Mouse (Mus musculus): ENCODE measurements around the gene Fetub.

The Fetub gene

DNA sequence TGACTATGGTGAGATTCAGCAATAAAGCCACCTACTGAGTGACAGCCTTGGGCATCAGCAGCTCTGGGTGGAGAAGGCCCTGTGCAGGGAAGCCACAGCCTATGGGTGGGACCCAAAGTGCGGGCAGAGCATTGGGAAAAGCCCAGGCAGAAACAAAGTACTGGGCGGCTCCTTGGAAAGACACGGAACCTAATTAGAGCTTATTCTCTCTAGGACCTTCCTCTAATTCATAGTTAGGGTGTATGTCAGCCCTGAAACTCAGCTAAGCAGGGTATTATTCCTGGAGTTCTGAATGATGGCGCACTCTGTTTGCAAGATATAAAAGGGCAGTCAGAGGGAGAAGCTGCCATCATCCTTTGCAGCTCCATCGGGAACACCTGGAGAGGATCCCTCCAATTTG, at the start of gene Fetub:
Fetub (plus strand) TSS at position 301 of the 400 bp plus-strand sequence.
- DNase-seq = no peak

DNA sequence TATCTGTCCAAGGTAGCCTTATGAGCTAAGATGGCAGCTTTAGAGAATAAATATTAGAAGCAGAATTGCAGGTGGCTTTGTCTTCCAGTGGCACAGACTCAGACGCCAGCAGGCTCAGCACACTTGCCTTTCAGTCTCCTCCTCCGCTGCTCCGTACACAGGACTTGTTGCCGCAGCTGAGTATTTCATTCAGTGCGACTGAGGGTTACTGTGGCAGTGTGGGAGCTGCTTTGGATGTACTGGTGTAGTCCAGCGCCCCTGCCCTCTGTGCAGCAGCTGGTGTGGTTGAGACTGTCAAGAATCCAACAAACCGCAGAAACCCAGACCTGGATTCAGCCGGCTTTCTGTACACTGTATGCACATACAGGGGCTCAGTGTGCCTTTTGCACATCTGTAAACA, 45.7 kb upstream of the Fetub start:
- no peak for DNase-seq

DNA sequence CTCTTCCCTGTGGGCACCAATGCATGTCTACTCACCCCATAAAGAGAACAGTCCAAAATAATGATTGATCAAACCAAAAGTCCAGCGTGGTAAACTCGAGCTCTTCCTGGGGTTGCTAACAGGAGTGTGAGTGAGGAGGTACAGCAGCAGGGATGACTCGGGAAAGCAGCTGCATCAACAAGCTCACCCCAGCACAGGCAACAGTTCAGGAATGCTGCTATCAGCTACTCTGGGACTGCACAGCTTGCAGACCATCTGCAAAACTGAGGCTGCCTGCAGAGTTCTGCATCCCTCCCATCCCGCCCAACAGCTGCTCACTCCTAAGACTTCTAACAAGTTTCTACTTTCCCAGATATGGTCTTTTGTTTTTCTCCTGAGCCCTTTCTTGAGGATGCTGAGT, 44.8 kb upstream of the Fetub start:
- DNase-seq = no peak

DNA sequence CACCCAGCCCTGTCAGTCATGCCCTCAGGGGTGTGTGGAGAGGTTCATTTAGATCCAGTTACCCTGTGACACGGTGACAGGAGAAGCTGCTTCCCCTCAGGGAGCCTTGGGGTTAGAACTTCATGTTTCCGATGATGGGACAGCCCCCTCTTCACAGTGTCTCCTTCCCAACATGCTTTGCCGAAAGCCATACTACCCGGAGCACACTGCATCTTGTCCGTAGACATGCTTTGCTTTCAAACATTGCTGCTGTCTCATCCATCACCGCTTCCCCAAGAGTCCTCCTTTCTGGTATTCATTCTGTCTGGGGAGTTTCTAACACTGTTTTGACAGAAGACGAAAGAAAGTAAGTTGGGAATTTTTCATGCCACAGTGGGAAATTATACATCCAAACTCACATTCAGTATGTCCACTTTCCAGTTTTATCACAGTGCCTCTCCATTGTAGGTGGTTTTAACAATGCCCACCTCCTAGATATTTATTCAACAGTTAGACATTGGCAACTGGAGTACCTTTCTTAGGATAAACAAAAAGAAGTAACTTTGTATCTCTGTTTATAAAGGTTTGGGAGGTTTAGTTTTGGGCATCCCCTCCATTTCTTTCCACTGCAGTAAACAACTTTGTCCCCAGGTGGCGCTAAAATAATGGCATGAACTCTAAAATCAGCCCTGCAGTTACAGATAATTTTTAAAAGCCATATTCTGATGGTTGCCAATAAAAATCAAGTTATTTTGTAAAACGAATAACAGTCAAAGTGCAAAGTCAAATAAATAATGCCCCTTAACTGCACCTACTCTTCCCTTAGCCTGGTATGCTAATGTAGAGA, 41.7 kb upstream of the Fetub start:
- DNase-seq = peak; percentile 24

DNA sequence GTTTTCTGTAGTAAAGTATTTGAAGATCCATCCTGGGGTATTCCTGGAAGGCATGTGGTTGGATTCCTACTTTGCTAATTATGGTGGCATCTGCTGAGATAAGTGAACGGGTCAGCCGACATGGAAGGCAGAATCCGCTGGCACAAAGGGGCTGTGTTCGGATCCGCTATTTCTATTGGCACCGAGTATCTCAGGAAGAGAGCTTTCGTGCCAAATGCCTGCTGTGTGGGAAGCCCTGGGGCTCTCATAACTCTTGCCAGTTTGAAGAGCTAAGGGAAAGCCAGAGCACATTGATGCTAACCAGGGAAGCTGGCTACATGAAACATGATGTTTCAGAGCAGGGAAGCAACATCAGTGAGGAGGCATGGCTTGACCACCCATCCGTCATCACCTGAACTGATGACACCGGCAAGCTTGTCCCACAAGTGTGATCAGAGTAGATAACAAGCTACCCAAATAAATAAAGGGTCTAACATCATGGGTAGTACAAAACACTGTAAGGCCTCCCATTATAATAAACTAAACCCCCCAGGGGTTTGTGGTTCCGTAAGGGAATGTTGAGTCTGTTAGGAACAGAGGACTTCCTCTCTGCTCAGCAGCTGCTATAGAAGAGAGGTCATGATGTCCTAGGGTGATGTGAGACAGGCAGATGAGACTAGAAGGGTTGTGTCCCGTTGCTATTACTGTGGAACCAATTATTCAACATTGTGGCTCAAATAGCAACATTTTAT, 40.3 kb upstream of the Fetub start:
- no peak for DNase-seq

DNA sequence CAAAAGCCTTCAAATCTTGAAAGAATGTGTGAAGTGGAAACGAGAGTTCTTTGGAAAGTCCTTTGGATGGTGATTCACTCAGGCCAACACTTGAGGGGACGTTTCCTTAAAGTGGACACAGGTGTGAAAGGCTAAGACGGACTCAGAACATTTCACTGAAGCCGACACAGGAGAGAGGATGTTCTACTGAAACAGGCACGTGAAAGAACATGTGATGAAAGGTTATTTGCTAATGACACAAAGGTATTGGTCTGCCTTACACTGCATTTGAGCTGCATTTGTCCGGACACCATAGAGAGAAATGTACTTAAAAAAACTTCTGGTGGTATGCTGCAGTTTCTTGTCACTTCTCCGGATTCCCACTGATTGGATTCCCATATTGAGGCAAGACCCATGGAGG, 39.4 kb upstream of the Fetub start:
- DNase-seq = no peak

DNA sequence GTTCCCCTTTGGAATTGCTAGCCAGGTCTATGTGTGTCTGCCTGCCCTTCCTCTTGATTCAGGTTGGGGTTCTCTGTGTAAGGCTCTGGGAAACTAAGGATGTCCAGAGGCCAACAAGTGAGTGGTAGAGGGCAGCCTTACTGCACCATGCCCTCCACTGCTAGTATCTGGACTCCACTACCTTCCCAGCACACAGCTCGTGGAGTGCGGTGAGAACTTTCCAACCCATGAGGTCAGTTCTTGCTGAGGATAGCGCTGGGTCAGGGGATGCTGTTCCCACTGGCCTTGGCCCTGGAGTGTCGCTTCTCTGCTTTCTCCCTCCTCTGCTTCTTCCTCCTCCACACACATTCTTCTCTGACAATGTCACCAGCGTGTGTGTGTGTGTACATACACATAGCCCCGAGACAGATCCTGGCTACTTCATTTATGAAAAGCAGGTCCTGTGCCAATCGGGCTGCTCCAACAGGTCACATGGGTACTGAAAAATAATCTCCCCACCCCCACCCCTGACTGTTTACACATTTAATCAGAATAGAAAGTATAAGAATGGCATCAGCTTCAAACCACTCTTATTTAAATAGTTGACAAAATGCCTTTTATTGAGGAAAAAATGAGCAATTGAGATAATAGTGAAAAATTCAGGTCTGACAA, 38.1 kb upstream of the Fetub start:
- no peak for DNase-seq

DNA sequence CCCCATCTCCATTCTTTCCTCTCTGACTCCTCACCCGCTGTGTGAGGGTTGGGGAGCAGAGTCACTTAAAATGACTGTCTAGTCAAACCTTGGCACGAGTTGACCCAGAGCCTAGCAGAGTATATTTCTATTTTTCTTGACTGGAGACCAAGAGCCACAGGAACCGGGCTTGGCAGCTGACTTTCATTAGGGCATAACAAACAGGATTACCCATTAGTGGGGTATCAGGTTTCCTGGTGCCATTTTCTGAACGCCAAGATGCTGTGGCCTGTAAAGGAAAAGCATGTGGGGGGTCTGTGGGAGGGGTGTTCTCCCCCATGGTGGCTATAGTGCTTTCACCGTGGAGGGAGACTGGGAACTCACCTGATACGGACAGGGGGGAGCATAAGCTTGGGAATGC, 37.2 kb upstream of the Fetub start:
- no peak for DNase-seq

DNA sequence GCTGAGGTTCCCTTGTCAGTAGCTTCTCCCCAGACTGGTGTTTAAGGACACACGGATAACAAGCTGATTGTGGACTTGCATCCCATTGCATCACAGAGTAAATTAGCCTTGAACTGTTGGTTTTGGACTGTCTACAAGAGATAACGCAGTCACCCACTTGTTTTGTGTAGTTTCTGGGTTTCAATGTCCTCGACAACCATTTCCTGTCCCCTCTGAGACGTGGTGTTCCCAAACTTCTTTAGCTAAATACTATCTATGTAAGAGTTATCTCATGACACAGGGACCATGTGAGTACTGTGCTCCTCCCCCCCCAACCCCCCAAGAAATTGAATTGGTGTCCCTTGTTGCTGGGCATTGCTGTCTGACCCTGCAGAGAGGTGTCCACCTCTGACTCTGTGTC, 36.6 kb upstream of the Fetub start:
- DNase-seq = no peak

DNA sequence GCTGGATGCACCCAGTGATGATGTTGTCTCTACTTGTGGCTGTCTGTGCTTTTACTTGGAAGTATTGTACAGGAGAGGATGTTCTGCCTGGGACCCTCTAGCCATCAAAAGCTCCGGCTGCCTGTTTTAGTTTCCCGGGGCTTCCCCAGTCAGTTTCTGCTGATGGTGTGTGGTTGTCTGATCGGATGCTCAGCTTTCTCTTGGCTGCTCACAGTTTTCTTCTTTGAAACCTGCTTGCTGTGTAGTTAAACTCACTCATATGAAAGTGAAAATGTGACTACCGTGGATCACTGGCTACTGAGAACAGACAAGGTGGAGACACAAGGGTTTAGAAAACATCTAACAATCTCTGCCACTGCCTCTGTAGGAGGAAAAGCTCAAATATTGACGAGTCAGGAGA, 34.7 kb upstream of the Fetub start:
- no peak for DNase-seq

DNA sequence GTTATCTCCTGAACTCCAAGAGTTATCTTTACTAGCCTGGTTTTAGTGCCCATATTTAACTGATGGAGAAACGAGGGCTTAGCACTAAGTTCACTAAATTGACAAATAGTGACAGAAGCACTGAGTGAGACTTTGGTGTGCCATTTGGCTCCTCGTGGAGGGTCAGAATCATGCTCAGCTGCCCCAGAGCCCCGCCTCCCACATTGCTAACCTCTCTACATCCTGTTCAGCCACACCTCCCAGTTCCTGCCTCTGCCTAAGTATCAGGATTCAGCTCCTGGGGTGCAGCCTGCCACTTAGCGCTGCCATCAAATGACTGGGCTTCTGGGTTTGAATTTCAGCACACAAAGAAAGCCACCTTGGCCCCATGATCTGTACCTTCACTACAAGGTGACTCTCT, 32.8 kb upstream of the Fetub start:
- DNase-seq = no peak

DNA sequence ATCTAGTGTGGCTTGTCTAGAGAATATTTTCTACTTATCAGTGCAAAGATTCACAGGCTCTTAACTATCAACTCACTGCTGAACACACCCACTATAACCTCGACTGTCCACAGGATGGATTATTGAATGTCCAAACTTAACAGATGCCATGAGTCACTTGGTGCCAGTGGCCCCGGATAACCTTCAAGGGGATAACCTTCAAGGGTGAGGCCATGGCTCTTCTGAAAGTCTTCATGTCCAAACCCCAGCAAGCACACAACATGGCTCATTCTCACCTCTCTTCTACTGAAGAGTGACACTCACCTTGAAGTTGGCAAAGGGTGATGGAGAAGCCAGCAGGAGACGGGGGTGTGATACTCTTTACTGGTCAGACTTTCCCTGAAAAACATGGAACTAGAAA, 31.4 kb upstream of the Fetub start:
- DNase-seq = no peak

DNA sequence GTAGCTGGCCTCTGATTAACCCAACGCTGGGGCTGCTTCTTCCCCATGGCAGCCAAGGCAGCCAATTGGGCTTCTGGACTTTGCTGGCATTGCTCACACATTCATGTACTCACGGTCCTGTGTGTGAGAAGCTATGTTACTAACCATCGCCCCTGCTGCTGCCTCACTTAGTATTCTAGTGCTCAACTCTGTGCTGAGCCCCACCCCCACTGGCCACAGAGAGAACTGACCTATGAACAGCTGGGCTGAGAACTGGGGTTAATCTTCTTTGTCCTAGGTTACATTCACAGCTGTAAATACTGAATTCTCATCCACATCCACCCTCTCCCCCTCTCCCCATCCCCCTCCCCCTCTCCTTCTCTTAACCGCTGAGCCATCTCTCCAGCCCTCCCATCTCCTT, 29.3 kb upstream of the Fetub start:
- no peak for DNase-seq

DNA sequence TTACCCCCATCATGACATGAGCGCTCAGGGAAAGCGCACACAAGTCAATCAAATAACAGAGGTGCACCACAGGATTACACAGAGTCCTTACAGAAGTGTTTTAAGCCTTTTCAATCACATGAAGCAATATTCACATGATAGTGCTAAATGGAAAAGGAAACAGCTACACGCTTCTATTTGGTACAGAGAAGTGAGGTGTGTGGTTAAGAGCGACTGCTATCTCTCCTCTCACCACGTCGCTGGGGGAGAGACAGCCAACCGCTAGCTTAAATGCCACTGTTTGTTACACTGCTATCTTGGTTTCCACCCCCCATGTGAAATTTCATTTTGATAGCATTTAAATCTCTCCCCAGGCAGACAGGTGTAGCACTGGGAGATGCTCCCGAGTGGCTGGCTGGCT, 28.4 kb upstream of the Fetub start:
- DNase-seq = no peak

DNA sequence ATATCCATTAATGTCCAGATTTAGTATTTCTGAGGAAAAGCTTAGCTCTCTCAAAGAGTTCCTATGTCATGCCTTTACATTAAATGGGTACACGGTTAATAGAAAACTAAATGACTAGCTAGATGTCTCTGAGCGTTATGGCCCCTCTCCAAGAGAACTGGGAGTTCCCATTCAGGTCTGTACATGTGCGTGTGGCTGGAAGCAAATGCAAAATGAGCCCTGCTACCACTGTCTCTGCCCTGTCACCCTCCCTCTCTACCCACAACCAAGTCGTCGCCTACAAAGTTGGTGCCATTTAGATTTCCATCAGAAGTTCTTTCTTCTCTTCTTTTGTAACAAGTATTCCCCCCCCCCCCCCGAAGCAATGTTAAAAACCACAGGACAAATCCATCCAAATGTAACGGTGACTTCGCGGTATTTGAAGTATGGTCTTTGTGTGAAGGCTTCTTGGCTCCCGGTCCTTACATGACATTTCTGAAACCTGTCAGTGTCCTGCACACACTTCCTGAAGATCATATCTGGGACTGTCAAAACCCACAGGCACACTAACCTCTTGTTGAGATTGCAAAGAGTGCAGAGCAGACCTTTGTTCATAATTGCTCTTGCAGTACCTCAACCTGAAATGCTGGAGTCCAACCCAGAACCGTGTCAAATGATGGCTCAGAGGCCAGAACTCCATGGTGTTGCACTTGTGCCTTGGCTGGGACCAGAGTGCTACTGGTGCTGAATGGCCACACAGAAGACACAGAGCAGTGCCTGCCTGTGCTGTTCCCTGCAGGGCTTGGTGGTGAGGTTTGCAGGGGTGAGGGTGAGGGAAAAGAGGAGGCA, 27.2 kb upstream of the Fetub start, which contains the start of gene Ahsg:
Ahsg (plus strand) TSS at position 595 of the 828 bp plus-strand sequence.
- no peak for DNase-seq

DNA sequence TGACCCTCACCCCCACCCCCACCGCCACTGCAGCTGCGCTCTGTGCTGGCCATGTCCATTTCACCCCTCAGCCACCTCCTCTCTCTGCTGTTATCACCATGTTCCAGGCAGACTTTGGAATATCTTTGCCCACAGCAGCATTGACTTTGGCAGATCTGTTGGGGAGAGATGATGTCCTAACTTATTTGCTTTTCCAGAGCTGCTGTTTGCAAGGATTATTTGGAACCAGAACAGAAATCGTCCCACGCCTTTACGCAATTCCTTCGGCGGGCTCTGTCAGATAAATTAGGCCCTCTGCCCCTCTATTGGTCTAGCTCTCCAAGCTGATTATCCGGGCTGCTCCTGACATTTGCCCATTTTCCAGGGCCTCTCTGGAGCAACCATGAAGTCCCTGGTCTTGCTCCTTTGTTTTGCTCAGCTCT, 26.4 kb upstream of the Fetub start:
- no peak for DNase-seq

DNA sequence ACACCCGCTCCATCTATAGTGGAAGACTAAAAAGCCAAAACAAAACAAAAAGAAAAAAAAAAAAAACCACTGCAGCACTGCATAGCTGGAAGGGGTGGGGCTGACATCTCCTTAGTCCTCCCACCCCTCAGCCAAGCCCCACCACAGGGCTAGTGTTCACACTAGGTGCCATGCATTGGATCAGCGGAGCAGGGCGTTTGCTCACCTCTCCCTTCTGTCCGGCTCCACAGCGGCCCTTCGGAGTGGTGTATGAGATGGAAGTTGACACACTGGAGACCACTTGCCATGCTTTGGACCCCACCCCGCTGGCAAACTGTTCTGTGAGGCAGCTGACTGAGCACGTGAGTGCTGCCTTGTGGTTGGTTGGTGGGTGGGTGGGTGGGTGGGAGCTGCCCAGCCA, 24.0 kb upstream of the Fetub start:
- no peak for DNase-seq

DNA sequence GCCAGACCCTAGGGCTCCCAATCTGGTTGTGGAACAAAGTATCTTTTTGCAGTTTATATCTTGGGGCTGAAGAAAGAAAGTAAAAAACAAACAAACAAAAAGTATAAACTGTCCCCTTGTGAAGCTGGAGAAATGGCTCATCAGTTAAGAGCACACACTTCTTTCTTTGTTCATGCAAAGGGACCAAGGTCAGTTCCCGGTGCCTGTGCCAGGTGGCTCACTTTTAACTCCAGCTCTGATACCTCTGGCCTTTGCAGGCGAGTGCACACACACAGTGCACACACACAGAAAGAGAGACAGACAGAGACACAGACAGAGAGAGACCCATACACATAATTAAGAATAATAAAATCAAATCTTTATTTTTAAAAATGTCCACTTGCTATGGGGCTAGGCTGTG, 21.5 kb upstream of the Fetub start:
- no peak for DNase-seq

DNA sequence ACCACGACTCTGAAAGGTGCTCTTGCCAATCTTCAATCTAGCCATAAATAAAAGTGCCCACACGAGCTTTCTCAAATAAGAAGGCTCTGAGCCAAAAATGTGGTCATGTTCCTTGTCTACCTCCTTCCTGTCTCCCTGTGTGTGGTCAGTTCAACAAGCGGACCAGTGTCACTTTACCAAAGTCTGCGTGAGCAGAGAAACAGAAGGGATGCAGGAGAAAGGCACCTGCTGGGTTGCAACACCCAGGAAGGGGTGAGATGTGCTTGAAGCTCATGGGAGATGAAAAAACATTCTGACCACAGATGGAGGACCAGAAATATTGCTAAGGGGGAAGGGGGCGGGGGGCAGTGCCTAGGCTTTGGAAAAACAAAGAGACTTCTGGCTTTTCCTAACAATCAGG, 18.8 kb upstream of the Fetub start:
- DNase-seq = no peak

DNA sequence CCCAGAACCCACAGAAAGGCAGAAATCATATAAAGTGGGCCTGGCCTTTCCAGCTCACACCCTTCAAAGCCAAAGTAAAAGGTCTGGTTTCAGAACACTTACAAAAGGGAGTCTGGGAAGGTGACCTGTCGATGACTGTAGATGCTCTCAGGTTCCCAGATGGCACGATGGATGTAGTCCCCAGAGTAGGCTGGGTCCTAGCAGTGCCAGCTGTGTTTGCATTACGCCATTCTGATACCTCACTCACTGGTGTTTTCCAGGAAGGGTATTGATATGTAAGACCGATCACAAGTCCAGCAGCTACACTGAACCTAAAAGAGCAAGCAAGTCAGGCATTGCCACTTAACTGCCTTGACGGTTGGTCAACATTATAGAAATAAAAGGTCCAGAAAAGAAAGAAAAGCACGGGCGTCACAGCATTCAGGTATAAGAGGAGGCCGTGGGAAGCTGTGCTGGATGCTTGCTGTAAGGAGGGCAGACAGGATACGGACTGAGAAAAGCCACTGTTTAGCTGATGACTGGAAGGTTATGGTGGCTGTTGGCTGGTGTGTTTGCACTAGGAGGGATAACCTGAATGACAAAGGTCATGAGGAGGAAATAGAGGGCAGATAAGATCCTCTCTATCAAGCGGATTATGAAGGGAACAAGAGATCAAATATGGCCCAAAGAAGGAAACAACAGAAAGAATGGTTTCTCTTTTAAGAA, 18.1 kb upstream of the Fetub start:
- no peak for DNase-seq

DNA sequence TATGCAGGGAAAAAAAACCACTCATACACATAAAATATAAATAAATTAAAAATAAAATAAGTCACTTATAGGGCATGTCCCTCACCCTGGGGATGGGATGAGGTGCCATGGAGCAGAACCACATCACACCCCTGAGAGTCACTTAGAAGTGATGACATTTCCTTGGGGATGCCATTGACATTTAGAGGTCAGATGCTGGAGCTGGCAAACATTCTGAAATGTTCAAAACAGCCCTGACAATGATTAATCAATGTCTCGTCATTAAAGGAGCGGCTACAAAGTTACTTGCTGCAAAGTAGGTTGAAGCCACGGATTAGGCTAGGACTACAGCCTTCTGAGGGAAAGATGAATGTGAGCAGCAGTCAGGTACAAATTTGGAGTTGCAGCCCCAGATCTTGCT, 16.8 kb upstream of the Fetub start:
- no peak for DNase-seq

DNA sequence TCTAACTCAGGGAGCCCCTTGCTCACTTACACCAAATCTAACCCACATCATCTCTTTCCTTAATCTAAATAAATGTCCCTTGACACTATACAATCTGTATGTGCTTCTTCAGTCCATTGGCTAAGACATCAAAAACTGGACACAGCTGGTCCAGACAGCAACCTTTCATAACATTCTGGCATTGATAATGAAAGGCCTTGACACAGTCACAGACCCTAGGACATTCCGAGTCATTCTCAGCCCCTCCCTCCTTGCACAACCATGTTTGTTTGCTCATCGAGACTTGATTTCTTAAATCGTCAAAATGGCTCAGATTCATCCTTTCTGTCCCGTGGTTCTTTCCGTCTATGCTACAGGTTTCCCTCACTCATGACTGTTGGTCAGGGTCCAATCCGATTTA, 8.8 kb upstream of the Fetub start:
- DNase-seq = no peak

Data from thymus, postnatal 25 days (tissue).